Mouse (Mus musculus): ENCODE measurements around the gene Dld. TPM values are rescaled to one million over a fixed set of nuclear protein-coding genes. Genes with fewer than 3 reads are reported as not detected.

The Dld gene
- polyA plus RNA-seq, 1 experiment from 2014 or later: 122 TPM

DNA sequence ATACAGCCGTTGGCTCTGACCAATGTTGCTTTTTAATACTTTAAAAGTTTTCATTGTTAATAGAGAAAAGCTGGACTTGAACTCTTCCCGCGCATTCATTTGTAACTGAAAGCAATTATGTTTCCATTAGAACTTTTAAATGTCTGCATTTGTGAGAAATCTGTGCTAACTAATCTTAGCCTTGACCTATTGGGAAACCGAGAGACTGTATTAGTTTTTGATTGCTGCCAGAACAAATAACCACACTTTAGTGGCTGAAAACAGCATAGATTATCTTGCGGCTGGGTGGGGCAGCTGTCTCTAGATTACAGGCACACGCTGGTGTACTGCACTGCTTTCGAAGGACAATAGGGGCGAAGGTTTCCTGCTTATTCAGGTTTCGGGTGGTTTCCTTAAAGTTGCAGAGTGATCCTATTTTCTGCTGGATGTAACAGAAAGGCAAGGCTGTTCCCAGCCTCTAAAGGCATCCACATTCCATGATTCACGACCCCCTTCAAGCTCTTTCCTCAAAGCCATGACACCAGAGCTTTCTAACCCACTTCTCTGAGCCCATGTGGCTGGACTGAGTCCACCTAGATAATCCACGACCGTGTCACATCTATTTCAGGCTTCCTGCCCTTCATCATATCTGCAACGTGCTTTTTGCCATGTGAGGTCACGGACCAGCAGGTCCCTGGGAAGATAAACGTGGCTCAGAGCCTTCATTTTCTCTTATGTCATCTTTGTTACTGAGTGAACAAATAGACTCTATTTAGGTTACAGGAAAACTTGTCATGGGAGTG lies 57.7 kb downstream of the Dld start:
- no peak overlapping the region for H3K9ac ChIP-seq (ENCODE audit: low read depth, low read length)
- H3K4me2 ChIP-seq (ENCODE audit: low read length): no peak overlapping the region
- H3K27ac ChIP-seq (ENCODE audit: low read length): no peak overlapping the region
- 72% methylated on average over 15 of the region's 15 CpGs for WGBS
- no peaks in the 10 kb centered on the region for H3K4me1 ChIP-seq (ENCODE audit: control insufficient read depth, insufficient read depth, low read length)
- no peaks in the 10 kb centered on the region for H3K36me3 ChIP-seq (ENCODE audit: control insufficient read depth, insufficient read depth, low read length)
- no peaks in the 10 kb centered on the region for H3K9me3 ChIP-seq (replicated peaks; ENCODE audit: control insufficient read depth, low read length, poor library complexity, severe bottlenecking)
- no peaks in the 10 kb centered on the region for H3K27me3 ChIP-seq (ENCODE audit: control insufficient read depth, insufficient read depth, low read depth, low read length)
- ATAC-seq: no peak
- H3K4me3 ChIP-seq (ENCODE audit: low read depth, low read length): no peak overlapping the region

DNA sequence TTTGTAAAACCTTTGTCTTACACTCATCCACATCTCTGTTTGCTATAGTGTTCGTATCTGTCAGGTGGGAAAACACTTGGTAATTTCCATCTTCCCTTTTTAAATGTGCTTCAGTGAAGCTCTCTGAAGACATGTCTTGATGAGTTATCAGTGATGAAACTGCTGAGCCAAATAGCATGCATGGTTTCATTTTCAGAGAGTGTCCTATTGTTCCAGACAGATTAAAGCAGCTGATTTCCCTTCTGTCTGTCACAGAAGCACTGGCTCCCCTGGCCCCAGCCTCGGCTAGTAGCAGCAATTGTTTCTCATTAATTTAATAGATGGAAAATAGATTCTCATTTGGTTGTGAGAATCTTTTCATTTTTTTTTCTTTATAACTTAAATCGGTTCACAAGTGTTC lies 60.3 kb downstream of the Dld start:
- Histone ChIP-seq H3K9me3 (replicated peaks; ENCODE audit: control insufficient read depth, low read length, poor library complexity, severe bottlenecking) (no peaks in the 10 kb centered on the region), H3K4me2 (ENCODE audit: low read length) (no peak overlapping the region), H3K27ac (ENCODE audit: low read length) (no peak overlapping the region), H3K4me1 (ENCODE audit: control insufficient read depth, insufficient read depth, low read length) (no peaks in the 10 kb centered on the region), H3K9ac (ENCODE audit: low read depth, low read length) (no peak overlapping the region), H3K4me3 (ENCODE audit: low read depth, low read length) (no peak overlapping the region), H3K27me3 (ENCODE audit: control insufficient read depth, insufficient read depth, low read depth, low read length) (no peaks in the 10 kb centered on the region), H3K36me3 (ENCODE audit: control insufficient read depth, insufficient read depth, low read length) (no peaks in the 10 kb centered on the region)
- 63% methylated on average over 3 of the region's 3 CpGs for WGBS
- ATAC-seq: no peak

DNA sequence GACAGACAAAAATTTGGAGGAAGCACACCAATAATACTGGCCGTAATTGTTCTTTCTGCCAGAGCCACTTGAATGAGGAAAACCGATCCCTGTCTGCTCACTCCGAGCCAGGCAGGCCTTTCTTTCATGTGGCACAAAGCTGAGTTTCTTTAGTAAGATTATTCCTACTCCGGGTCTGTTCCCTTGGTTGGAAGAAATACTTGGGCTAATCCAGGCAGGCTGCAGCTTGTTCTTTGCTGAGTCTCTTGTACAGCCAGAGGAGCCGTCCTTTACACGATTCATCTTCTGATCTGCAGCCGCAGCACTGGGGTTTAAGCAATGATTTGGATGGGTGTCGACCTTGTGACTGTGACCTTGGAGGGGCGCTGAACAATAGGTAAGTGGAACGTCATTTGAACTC lies 62.2 kb downstream of the Dld start:
- Histone ChIP-seq H3K4me1 (ENCODE audit: control insufficient read depth, insufficient read depth, low read length) (no peaks in the 10 kb centered on the region), H3K27ac (ENCODE audit: low read length) (no peak overlapping the region), H3K9ac (ENCODE audit: low read depth, low read length) (no peak overlapping the region), H3K36me3 (ENCODE audit: control insufficient read depth, insufficient read depth, low read length) (no peaks in the 10 kb centered on the region), H3K4me2 (ENCODE audit: low read length) (no peak overlapping the region), H3K4me3 (ENCODE audit: low read depth, low read length) (no peak overlapping the region), H3K9me3 (replicated peaks; ENCODE audit: control insufficient read depth, low read length, poor library complexity, severe bottlenecking) (no peaks in the 10 kb centered on the region), H3K27me3 (ENCODE audit: control insufficient read depth, insufficient read depth, low read depth, low read length) (no peaks in the 10 kb centered on the region)
- 79% methylated on average over 10 of the region's 10 CpGs for WGBS
- no peak for ATAC-seq

DNA sequence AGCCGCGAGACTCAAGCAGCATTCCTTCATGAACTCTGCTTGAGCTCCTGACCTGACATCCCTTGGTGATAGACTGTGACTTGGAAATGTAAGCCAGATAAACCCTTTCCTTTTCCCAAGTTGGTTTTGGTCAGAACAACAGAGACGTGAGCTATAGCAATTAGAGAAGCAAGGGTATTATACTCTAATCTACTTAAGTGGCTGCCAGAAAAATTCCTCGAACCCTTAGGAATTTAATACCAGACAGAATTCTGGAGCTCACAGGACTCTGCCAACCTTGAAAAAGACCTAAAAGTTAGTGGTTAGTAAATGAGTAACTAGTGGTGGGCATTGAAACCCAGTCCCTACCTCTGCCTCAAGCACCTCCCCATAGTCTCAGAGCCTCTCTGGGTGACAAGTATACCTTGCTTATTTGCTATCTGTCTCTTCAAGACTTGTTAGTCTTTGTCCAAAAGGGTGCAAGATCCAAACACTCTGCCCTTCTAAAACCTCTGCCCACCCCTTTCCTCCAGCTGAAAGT lies 67.6 kb downstream of the Dld start:
- 69% methylated on average over 4 of the region's 4 CpGs for WGBS
- ATAC-seq: no peak
- H3K4me2 ChIP-seq (ENCODE audit: low read length): no peak overlapping the region
- no peak overlapping the region for H3K9ac ChIP-seq (ENCODE audit: low read depth, low read length)
- no peaks in the 10 kb centered on the region for H3K36me3 ChIP-seq (ENCODE audit: control insufficient read depth, insufficient read depth, low read length)
- no peak overlapping the region for H3K27ac ChIP-seq (ENCODE audit: low read length)
- H3K4me3 ChIP-seq (ENCODE audit: low read depth, low read length): no peak overlapping the region
- no peaks in the 10 kb centered on the region for H3K27me3 ChIP-seq (ENCODE audit: control insufficient read depth, insufficient read depth, low read depth, low read length)
- H3K4me1 ChIP-seq (ENCODE audit: control insufficient read depth, insufficient read depth, low read length): no peaks in the 10 kb centered on the region
- H3K9me3 ChIP-seq (replicated peaks; ENCODE audit: control insufficient read depth, low read length, poor library complexity, severe bottlenecking): no peaks in the 10 kb centered on the region

DNA sequence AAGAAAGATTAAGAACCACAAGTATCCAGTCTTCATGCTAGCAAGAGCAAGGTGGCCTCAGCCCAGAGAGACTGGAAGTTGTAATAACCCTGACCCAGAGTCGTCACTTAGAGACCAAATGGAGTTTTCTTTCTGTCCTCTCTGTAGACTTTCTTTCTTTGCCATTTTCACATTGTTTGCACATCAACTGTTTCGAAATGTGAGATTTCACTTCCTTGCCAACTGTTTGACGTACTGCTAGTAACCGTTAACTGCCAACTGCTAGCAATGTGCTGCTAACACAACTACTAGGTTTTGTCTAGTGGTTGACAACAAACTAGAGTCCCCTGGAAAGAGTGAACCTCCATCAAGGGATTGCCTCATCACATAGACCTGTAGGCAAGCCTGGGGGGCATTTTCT lies 68.1 kb downstream of the Dld start:
- no peak overlapping the region for H3K4me3 ChIP-seq (ENCODE audit: low read depth, low read length)
- no peak for ATAC-seq
- no peaks in the 10 kb centered on the region for H3K27me3 ChIP-seq (ENCODE audit: control insufficient read depth, insufficient read depth, low read depth, low read length)
- H3K4me2 ChIP-seq (ENCODE audit: low read length): no peak overlapping the region
- no peak overlapping the region for H3K27ac ChIP-seq (ENCODE audit: low read length)
- H3K4me1 ChIP-seq (ENCODE audit: control insufficient read depth, insufficient read depth, low read length): no peaks in the 10 kb centered on the region
- H3K9me3 ChIP-seq (replicated peaks; ENCODE audit: control insufficient read depth, low read length, poor library complexity, severe bottlenecking): no peaks in the 10 kb centered on the region
- no peaks in the 10 kb centered on the region for H3K36me3 ChIP-seq (ENCODE audit: control insufficient read depth, insufficient read depth, low read length)
- WGBS: 92% methylated on average over 4 of the region's 4 CpGs
- H3K9ac ChIP-seq (ENCODE audit: low read depth, low read length): no peak overlapping the region

DNA sequence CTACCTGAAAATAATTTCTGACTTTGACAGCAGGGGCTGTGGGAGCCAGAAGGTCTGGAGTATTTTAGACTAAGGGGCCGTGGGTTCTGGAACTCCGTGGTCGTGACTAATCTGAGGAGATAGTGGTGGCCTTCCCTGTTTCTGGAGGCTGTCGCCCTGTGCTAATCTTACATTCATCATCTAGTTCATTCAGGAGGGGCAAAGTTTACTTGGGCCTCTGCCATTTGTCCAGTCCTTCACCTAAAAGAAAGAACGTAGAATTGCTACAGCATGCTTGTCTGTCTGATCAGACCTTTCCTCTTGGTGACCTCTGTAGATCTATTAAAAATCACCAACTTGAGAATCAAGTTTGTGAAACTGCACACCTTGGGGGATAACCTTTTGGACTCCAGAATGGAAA lies 69.0 kb downstream of the Dld start:
- H3K9me3 ChIP-seq (replicated peaks; ENCODE audit: control insufficient read depth, low read length, poor library complexity, severe bottlenecking): no peaks in the 10 kb centered on the region
- no peaks in the 10 kb centered on the region for H3K27me3 ChIP-seq (ENCODE audit: control insufficient read depth, insufficient read depth, low read depth, low read length)
- 86% methylated on average over 5 of the region's 5 CpGs for WGBS
- H3K9ac ChIP-seq (ENCODE audit: low read depth, low read length): no peak overlapping the region
- H3K36me3 ChIP-seq (ENCODE audit: control insufficient read depth, insufficient read depth, low read length): no peaks in the 10 kb centered on the region
- no peak overlapping the region for H3K27ac ChIP-seq (ENCODE audit: low read length)
- no peak overlapping the region for H3K4me2 ChIP-seq (ENCODE audit: low read length)
- no peak for ATAC-seq
- H3K4me3 ChIP-seq (ENCODE audit: low read depth, low read length): no peak overlapping the region
- H3K4me1 ChIP-seq (ENCODE audit: control insufficient read depth, insufficient read depth, low read length): no peaks in the 10 kb centered on the region

Other genes starting within 250 kb of the Dld start
- gene Gm6993, start 110.7 kb downstream of the Dld start, polyA plus RNA-seq (2015; fragmentation: Nextera tagmentation; extraction: Ambion mirVana): not detected in 2 replicates
- gene Lamb1, start 86.2 kb downstream of the Dld start, polyA plus RNA-seq (2015; fragmentation: Nextera tagmentation; extraction: Ambion mirVana): 13.2 and 14.8 TPM in 2 replicates
- 0.09 TPM in 1 of 2 replicates, not detected in the other for gene Slc26a3, start 39.4 kb upstream of the Dld start, polyA plus RNA-seq (2015; fragmentation: Nextera tagmentation; extraction: Ambion mirVana)
- gene Cbll1, start 148.2 kb upstream of the Dld start, polyA plus RNA-seq (2015; fragmentation: Nextera tagmentation; extraction: Ambion mirVana): 17.4 and 18.2 TPM in 2 replicates
- gene Slc26a4, start 208.5 kb upstream of the Dld start, polyA plus RNA-seq (2015; fragmentation: Nextera tagmentation; extraction: Ambion mirVana): 0.12 and 0.15 TPM in 2 replicates